Mouse (Mus musculus): ENCODE measurements at regions not wholly inside any gene's neighbourhood (a gene's known extent, or its start where the extent isn't known, plus 50 kb on each side); places are given as distances from the start of the nearest gene placed in this dataset.

DNA sequence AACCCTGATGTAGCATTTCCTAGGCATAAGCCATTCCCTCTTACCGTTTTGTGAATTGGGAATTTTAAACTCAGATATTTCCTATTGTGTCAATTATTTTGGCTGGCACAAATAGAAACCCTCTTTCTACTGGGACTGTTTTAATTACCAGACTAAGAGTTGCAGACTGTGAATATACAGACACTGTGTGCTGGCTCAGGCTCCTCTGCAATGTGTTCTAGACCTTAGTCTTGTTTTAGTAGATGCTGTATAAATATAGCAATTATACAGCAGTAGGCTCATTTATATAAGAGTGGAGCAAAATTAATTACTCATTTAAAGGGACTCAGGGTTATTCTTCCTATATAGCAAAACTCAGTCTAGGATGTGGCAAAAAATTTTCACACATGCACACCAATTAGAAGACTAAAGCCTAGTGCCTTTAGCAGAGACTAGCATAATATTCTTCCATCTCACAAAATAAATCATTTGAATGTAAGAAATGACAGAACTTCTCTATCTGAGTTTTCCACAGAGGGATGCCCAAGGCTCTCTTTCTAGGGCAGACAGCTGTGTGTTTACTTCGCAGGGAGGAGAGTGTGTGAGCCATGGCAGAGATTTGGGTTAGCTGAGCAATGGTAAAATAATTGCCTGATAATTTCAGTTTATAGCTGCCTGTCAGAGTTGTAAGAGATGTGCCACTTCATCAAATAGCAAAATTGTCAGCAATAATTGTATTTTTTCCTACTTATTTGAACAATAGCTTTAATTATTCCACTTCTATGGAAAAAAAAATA, 941.9 kb downstream of the Stpg2 start:
- H3K4me3 ChIP-seq (ENCODE audit: low read length): no peak overlapping the region
- H3K9me3 ChIP-seq (ENCODE audit: low read length): no peaks in the 10 kb centered on the region
- no peak for ATAC-seq (ENCODE audit: low FRiP score, low TSS enrichment)
- H3K27ac ChIP-seq (ENCODE audit: low read length): no peak overlapping the region
- WGBS: 85% methylated on average over 2 of the region's 2 CpGs
- no peak overlapping the region for H3K4me2 ChIP-seq (replicated peaks; ENCODE audit: low read depth, low read length)
- H3K36me3 ChIP-seq (ENCODE audit: insufficient read depth, low read length): no peaks in the 10 kb centered on the region
- no peak overlapping the region for H3K9ac ChIP-seq (replicated peaks; ENCODE audit: low read length)
- H3K4me1 ChIP-seq (ENCODE audit: insufficient read depth, low read length): no peaks in the 10 kb centered on the region
- H3K27me3 ChIP-seq (ENCODE audit: insufficient read depth, low read length): no peaks in the 10 kb centered on the region

GRCm38 (mm10) chr3:140150530-140150951, 945.0 kb downstream of the Stpg2 start:
- Histone ChIP-seq H3K27ac (ENCODE audit: low read length) (no peak overlapping the region), H3K9me3 (ENCODE audit: low read length) (no peaks in the 10 kb centered on the region), H3K4me1 (ENCODE audit: insufficient read depth, low read length) (no peaks in the 10 kb centered on the region), H3K4me2 (replicated peaks; ENCODE audit: low read depth, low read length) (no peak overlapping the region), H3K27me3 (ENCODE audit: insufficient read depth, low read length) (no peaks in the 10 kb centered on the region), H3K36me3 (ENCODE audit: insufficient read depth, low read length) (no peaks in the 10 kb centered on the region), H3K4me3 (ENCODE audit: low read length) (no peak overlapping the region), H3K9ac (replicated peaks; ENCODE audit: low read length) (no peak overlapping the region)
- ATAC-seq (ENCODE audit: low FRiP score, low TSS enrichment): no peak
- WGBS: 79% methylated on average over 7 of the region's 7 CpGs

DNA sequence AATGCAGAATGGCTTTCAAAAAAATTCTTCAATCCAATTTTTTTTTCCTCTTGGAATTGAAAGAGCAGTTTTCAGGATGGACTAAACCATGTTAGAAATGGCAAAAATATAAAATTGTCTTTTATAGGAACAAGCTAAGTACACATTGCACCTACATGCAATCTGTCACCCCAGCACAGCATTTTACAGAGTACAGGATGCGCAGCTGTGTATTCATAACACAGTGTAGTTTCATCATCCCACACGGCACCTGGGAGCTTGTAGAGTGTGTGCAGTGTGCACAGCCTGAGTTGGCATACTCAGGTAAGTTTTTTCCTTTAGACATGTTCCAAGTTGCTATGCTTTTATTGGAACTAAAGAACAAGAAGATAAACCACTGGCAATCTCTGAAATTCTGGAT, 974.0 kb downstream of the Stpg2 start:
- no peak for ATAC-seq (ENCODE audit: low FRiP score, low TSS enrichment)
- Histone ChIP-seq H3K4me2 (replicated peaks; ENCODE audit: low read depth, low read length) (no peak overlapping the region), H3K36me3 (ENCODE audit: insufficient read depth, low read length) (no peaks in the 10 kb centered on the region), H3K9ac (replicated peaks; ENCODE audit: low read length) (no peak overlapping the region), H3K27me3 (ENCODE audit: insufficient read depth, low read length) (no peaks in the 10 kb centered on the region), H3K4me1 (ENCODE audit: insufficient read depth, low read length) (no peaks in the 10 kb centered on the region), H3K4me3 (ENCODE audit: low read length) (no peak overlapping the region), H3K9me3 (ENCODE audit: low read length) (no peaks in the 10 kb centered on the region), H3K27ac (ENCODE audit: low read length) (no peak overlapping the region)
- WGBS: 89% methylated on average over 2 of the region's 2 CpGs

- H3K36me3 ChIP-seq (ENCODE audit: insufficient read depth, low read length): no peaks in the 10 kb centered on the region
Measured at GRCm38 (mm10) chr3:140182690-140183089, 977.2 kb downstream of the Stpg2 start.

GRCm38 (mm10) chr3:140184899-140185525, 979.5 kb downstream of the Stpg2 start:
- WGBS: 54% methylated on average over 4 of the region's 4 CpGs
- Histone ChIP-seq H3K9ac (replicated peaks; ENCODE audit: low read length) (no peak overlapping the region), H3K4me1 (ENCODE audit: insufficient read depth, low read length) (no peaks in the 10 kb centered on the region), H3K4me2 (replicated peaks; ENCODE audit: low read depth, low read length) (no peak overlapping the region), H3K36me3 (ENCODE audit: insufficient read depth, low read length) (no peaks in the 10 kb centered on the region), H3K4me3 (ENCODE audit: low read length) (no peak overlapping the region), H3K27me3 (ENCODE audit: insufficient read depth, low read length) (no peaks in the 10 kb centered on the region), H3K9me3 (ENCODE audit: low read length) (no peaks in the 10 kb centered on the region), H3K27ac (ENCODE audit: low read length) (no peak overlapping the region)
- no peak for ATAC-seq (ENCODE audit: low FRiP score, low TSS enrichment)

More at GRCm38 (mm10) chr3:140182690-140183089, 977.2 kb downstream of the Stpg2 start:
- Histone ChIP-seq H3K27me3 (ENCODE audit: insufficient read depth, low read length) (no peaks in the 10 kb centered on the region), H3K9ac (replicated peaks; ENCODE audit: low read length) (no peak overlapping the region), H3K4me1 (ENCODE audit: insufficient read depth, low read length) (no peaks in the 10 kb centered on the region), H3K4me3 (ENCODE audit: low read length) (no peak overlapping the region), H3K9me3 (ENCODE audit: low read length) (no peaks in the 10 kb centered on the region), H3K4me2 (replicated peaks; ENCODE audit: low read depth, low read length) (no peak overlapping the region), H3K27ac (ENCODE audit: low read length) (no peak overlapping the region)
- no peak for ATAC-seq (ENCODE audit: low FRiP score, low TSS enrichment)
- 83% methylated on average over 4 of the region's 4 CpGs for WGBS

GRCm38 (mm10) chr3:140205914-140206313, 1000.4 kb downstream of the Stpg2 start:
- Histone ChIP-seq H3K9ac (replicated peaks; ENCODE audit: low read length) (no peak overlapping the region), H3K27ac (ENCODE audit: low read length) (no peak overlapping the region), H3K9me3 (ENCODE audit: low read length) (no peaks in the 10 kb centered on the region), H3K4me2 (replicated peaks; ENCODE audit: low read depth, low read length) (no peak overlapping the region), H3K4me1 (ENCODE audit: insufficient read depth, low read length) (no peaks in the 10 kb centered on the region), H3K36me3 (ENCODE audit: insufficient read depth, low read length) (no peaks in the 10 kb centered on the region), H3K27me3 (ENCODE audit: insufficient read depth, low read length) (no peaks in the 10 kb centered on the region), H3K4me3 (ENCODE audit: low read length) (no peak overlapping the region)
- no peak for ATAC-seq (ENCODE audit: low FRiP score, low TSS enrichment)

GRCm38 (mm10) chr3:140221478-140221877, 990.7 kb downstream of the Pdha2 start:
- no peaks in the 10 kb centered on the region for H3K9me3 ChIP-seq (ENCODE audit: low read length)
- no peaks in the 10 kb centered on the region for H3K36me3 ChIP-seq (ENCODE audit: insufficient read depth, low read length)
- WGBS: 87% methylated on average over 3 of the region's 3 CpGs
- no peaks in the 10 kb centered on the region for H3K4me1 ChIP-seq (ENCODE audit: insufficient read depth, low read length)
- ATAC-seq (ENCODE audit: low FRiP score, low TSS enrichment): no peak
- H3K27ac ChIP-seq (ENCODE audit: low read length): no peak overlapping the region
- H3K27me3 ChIP-seq (ENCODE audit: insufficient read depth, low read length): no peaks in the 10 kb centered on the region
- H3K9ac ChIP-seq (replicated peaks; ENCODE audit: low read length): no peak overlapping the region
- H3K4me3 ChIP-seq (ENCODE audit: low read length): no peak overlapping the region
- H3K4me2 ChIP-seq (replicated peaks; ENCODE audit: low read depth, low read length): no peak overlapping the region

DNA sequence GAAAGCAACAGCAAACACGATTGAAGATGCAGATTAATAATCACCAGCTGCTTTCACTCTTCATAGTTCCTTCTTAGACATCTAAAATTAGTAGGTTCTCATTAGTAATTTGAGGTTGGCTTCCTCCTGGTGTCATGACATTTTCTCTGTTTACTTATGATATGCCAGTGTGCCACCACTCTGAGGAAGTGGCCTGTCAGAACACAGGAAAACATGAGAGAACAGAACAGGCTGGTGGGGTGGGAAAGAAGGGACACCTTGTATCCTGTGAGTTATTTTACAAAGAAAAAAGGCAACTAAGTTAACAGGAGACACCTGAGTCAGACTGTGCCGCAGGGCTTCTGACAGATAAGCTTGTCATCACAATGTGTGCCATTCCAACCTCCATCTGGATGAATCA, 981.4 kb downstream of the Pdha2 start:
- H3K4me3 ChIP-seq (ENCODE audit: low read length): no peak overlapping the region
- H3K27ac ChIP-seq (ENCODE audit: low read length): no peak overlapping the region
- no peaks in the 10 kb centered on the region for H3K4me1 ChIP-seq (ENCODE audit: insufficient read depth, low read length)
- no peaks in the 10 kb centered on the region for H3K36me3 ChIP-seq (ENCODE audit: insufficient read depth, low read length)
- no peaks in the 10 kb centered on the region for H3K9me3 ChIP-seq (ENCODE audit: low read length)
- WGBS: 55% methylated on average over 2 of the region's 2 CpGs
- ATAC-seq (ENCODE audit: low FRiP score, low TSS enrichment): no peak
- no peaks in the 10 kb centered on the region for H3K27me3 ChIP-seq (ENCODE audit: insufficient read depth, low read length)
- H3K4me2 ChIP-seq (replicated peaks; ENCODE audit: low read depth, low read length): no peak overlapping the region
- H3K9ac ChIP-seq (replicated peaks; ENCODE audit: low read length): no peak overlapping the region

DNA sequence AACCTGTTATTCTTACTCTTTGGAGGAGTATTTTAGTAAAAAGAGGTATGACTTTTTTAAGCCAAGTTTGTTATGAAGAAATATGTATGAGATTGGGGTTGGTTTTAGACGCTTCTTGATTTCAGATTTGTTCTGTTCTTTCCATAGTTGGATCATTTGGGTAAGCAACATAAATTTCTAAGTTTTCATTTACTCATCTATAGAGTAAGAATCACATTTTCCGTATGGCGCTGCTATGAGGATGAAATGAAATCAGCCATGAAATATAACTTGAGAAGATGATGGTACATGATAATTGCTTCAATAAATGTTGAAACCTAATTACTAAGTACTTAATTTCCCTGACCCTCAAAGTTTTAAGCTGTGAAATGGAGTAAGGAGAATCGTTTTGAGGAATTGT, 979.0 kb downstream of the Pdha2 start:
- no peaks in the 10 kb centered on the region for H3K27me3 ChIP-seq (ENCODE audit: insufficient read depth, low read length)
- H3K9me3 ChIP-seq (ENCODE audit: low read length): no peaks in the 10 kb centered on the region
- no peak overlapping the region for H3K4me3 ChIP-seq (ENCODE audit: low read length)
- H3K4me1 ChIP-seq (ENCODE audit: insufficient read depth, low read length): no peaks in the 10 kb centered on the region
- ATAC-seq (ENCODE audit: low FRiP score, low TSS enrichment): no peak
- H3K4me2 ChIP-seq (replicated peaks; ENCODE audit: low read depth, low read length): no peak overlapping the region
- H3K36me3 ChIP-seq (ENCODE audit: insufficient read depth, low read length): no peaks in the 10 kb centered on the region
- no peak overlapping the region for H3K9ac ChIP-seq (replicated peaks; ENCODE audit: low read length)
- H3K27ac ChIP-seq (ENCODE audit: low read length): no peak overlapping the region
- 83% methylated on average over 4 of the region's 4 CpGs for WGBS

- no peaks in the 10 kb centered on the region for H3K4me1 ChIP-seq (ENCODE audit: insufficient read depth, low read length)
- 79% methylated on average over 2 of the region's 2 CpGs for WGBS
- no peaks in the 10 kb centered on the region for H3K9me3 ChIP-seq (ENCODE audit: low read length)
Measured at GRCm38 (mm10) chr3:140233809-140234208, 978.3 kb downstream of the Pdha2 start.

More at GRCm38 (mm10) chr3:140233809-140234208, 978.3 kb downstream of the Pdha2 start:
- Histone ChIP-seq H3K36me3 (ENCODE audit: insufficient read depth, low read length) (no peaks in the 10 kb centered on the region), H3K27ac (ENCODE audit: low read length) (no peak overlapping the region), H3K4me3 (ENCODE audit: low read length) (no peak overlapping the region), H3K4me2 (replicated peaks; ENCODE audit: low read depth, low read length) (no peak overlapping the region), H3K9ac (replicated peaks; ENCODE audit: low read length) (no peak overlapping the region), H3K27me3 (ENCODE audit: insufficient read depth, low read length) (no peaks in the 10 kb centered on the region)
- ATAC-seq (ENCODE audit: low FRiP score, low TSS enrichment): no peak
